Mouse (Mus musculus) right cerebral cortex, postnatal 25 days (tissue): ENCODE data around the gene Grin3b.

Experiments
- DNase-seq: peaks from one replicate; pipeline ENCODE4 v3.0.0; 2022

Gene Grin3b

DNA sequence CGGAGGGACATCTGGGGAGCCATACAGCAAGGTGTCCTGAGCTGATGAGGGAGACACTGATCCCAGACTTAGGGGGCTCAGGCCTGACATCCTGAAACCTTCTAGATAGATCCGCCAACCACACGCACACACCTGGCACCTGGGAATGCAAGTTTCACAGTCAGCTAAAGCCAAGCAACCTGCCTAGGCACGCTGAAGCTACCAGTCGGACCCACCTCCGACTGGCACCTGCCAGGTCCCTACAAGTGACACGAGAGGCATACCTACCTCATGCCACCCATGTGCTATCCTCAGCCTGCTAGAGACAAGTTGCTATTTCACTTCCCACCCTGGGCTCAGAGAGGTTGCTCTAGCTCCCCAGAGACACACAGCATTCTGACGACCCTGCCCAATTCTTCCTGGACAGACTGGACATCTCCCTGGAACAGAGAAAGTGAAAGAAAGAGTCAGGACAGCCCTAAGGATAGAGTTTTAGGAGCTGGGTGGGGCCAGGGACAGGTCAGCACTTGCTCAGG, 18.8 kb downstream of the Grin3b start:
- DNase-seq = no peak

DNA sequence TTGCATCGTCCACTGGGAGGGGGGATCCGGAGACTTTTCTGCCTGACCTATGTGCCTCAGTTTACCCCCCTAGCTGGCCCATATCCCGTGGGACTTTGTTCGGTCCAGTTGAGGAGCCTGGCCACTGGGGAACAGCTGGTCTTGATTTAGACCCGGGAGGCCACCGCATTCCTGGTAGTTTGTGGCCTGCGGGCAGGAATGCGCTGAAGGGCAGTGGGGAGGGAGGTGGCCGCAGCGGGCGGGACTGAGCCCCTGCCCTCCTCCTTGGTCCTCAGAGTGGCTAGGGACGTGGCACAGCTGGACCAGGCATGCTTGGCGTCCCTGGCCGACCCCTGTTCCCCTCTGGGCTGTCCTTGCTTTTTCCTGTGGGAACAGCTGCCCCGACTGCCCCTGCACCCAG, 19.4 kb downstream of the Grin3b start:
- DNase-seq = no peak

DNA sequence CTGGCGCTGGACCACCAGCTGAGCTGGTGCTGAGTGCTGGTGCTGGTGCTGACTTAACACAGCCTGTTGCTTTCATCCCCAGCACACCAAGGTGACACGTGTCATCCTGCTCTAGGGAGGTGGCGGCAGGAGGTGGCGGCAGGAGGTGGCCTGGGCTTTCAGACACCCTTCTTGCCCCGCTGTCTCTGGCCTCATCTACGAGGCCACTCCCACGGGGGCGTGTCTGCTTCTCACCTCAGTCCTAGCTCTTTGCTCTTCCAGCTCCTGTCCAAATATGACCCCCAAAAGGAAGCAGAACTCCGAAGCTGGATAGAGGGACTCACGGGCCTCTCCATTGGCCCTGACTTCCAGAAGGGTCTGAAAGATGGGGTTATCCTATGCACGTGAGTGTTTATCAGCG, 20.6 kb downstream of the Grin3b start:
- no peak for DNase-seq

DNA sequence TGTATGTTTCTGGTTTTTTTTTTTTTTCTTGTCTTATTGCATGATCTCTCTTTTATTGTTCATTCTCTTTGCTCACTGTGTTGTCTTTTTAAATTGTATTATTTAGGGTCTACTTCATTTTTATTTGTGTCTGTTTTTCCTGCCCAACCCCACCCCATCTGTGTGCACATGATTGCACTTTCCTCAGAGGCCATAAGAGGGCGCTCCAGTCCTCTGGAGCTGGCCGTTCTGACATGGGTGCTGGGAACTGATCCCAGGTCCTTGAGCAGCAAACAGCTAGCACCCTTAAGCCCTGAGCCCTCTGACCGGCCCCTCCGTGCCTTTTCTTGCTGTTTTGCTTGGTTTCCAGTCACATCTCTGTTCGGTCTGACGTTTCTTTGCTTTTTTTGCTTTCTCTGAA, 21.0 kb downstream of the Grin3b start:
- no peak for DNase-seq

DNA sequence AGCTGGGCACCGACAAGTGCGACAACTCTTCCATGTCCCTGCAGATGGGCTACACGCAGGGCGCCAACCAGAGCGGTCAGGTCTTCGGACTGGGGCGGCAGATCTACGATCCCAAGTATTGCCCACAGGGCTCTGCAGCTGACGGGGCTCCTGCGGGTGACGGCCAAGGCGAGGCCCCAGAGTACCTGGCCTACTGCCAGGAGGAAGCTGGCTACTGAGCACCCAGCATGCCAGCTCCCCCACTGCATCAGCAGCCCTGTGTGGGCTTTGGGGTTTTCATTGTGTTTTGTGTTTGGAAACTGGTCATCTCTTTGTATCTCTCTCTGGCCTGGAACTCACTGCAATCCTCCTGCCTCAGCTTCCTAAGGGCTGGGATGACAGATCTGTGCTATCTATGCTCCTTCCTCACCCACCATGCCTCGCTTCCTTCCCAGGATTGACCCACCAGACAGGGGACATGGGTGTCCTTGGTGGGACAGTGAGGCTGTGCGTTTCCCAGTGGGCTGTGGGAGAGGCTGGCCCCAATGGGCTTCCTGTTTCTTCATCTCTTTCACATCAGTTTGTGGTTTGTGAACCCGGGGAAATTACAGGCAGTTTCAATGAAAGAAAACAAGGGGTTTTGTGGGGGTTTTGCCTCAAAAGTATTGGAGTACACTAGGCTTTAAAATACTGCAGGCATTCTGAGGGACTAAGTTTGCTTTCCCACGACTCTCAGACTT, 24.0 kb downstream of the Grin3b start:
- no peak for DNase-seq

DNA sequence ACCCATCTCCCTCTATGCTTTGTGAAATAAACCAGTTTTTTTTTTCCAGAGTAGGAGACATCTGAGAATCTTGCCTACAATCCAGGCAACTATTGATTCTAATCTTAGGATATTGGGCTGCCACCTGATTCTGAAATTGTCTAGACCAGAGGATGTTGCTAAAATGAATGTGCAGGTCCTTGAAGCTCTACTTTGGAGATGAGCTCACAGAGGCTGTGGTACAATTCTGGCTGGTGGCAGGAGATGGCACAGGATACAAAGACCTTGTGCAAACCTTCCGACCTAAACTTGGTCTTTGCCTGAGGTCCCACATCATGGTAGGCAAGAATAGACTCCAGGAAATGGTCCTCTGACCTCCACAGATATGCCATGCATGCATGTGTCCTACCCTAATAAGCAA, 25.1 kb downstream of the Grin3b start:
- no peak for DNase-seq

DNA sequence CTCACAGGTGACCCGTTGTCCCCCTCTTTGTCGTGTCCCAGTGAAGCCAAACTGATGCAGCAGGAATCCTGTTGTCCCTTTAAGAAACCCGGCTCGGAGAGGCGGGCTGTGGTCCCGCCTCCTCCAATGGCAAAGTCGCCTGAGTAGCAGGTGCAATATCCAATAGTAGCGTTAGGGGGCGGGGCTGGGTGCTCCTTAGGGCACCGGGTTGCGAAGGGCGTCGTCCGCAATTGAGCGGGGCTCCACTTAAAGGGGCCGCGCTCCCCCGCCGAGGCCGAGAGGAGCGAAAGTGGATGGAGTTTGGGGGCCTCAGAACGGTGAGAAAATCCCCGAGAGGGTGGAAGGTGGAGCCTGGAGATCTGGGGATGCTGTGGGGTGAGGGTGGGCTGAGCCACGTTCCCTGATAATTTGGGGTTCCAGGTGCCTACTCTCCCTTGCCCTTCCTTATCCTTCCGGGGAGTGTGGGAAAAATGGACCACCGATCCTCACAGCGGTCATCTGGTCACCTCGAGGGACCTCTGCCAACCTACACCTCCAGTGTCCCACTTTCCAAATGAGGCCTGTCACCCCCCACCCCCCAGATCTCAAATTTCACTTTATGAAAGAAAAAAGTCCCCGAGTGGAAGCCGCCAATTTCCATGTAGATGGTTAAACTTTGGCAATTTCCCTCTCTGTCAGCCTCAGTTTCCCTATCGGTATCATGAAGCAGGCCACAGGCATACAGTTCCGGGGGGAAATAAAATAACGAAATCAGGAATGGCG, 25.9 kb downstream of the Grin3b start, which contains the start of gene Abca7:
Gene Abca7 (plus strand): TSS at position 223 of the 762 bp plus-strand sequence.
- peak; percentile 93 for DNase-seq

DNA sequence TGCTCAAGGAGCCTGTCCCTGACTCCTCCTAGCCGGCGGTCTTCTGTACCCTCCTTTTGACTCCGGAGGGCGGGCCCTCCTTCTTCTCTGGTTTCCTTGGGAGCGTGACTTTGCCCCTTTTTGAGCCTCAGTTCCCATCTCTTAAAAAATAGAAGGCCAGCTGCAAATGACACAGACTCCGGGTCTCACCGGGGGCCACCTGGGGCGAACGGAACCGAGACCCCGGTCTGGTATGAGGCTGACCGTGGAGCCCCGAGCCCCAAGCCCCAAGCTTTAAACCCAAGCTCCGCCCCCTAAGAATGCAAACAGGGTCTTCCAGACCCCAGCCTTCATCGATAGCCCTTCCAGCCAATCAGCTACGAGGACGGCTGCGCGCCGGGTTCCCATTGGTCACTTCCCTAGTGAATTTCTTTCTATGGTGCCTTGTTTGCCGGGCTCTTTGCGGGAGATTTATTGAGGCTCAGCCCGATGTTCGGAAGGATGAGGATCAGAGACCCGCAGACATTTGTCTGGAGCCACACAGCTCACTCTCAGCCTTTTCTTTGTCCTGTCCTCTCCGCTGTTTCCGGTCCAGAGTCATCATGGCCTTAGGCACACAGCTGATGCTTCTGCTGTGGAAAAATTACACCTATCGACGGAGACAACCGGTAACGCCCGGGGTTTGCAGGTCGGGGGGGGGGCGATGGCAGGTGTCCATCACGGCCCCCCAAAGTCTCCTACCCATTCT, 26.7 kb downstream of the Grin3b start:
- DNase-seq = peak; percentile 73

DNA sequence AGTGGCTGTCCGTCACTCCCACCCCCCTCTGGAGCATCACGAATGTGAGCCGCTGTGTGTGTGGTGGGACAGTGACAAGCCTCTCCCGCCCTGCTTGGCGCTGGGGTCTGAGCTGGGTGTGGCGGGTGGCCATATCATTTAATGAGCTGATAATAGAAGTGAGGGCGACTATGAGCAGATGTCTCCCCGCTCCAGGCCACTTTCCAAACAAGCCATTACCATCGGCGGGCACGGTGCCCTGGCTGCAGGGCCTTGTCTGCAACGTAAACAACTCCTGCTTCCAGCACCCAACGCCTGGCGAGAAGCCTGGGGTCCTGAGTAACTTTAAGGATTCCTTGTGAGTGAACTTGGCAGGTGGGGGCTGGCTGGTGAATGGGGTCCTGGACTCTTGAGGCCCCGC, 27.3 kb downstream of the Grin3b start:
- no peak for DNase-seq

DNA sequence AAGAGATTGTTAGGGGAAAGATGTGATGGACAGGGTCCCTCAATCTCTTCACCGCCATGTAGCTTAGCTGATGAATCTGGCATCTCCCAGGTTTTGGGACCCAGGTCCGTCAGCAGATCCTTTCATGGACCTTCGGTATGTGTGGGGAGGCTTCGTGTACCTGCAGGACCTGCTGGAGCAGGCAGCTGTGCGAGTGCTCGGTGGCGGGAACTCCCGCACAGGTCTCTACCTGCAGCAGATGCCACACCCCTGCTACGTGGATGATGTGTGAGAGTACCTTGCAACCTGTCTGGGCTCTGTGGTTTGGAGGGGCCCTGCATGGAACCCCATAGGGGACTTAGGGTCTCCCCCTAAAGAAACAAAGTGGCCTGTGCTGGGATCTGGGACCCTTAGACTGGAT, 31.4 kb downstream of the Grin3b start:
- DNase-seq = no peak

DNA sequence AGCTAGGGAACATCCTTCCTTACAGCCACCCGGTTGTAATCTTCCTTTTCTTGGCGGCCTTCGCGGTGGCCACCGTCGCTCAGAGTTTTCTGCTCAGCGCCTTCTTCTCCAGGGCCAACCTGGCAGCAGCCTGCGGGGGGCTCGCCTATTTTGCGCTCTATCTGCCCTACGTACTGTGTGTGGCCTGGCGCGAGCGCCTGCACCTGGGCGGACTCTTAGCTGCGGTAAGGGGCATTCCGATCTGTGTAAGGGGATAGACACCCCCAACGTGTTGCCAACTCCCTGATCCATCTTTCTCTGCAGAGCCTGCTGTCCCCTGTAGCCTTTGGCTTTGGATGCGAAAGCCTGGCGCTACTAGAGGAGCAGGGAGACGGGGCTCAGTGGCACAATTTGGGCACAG, 32.3 kb downstream of the Grin3b start:
- DNase-seq = no peak

DNA sequence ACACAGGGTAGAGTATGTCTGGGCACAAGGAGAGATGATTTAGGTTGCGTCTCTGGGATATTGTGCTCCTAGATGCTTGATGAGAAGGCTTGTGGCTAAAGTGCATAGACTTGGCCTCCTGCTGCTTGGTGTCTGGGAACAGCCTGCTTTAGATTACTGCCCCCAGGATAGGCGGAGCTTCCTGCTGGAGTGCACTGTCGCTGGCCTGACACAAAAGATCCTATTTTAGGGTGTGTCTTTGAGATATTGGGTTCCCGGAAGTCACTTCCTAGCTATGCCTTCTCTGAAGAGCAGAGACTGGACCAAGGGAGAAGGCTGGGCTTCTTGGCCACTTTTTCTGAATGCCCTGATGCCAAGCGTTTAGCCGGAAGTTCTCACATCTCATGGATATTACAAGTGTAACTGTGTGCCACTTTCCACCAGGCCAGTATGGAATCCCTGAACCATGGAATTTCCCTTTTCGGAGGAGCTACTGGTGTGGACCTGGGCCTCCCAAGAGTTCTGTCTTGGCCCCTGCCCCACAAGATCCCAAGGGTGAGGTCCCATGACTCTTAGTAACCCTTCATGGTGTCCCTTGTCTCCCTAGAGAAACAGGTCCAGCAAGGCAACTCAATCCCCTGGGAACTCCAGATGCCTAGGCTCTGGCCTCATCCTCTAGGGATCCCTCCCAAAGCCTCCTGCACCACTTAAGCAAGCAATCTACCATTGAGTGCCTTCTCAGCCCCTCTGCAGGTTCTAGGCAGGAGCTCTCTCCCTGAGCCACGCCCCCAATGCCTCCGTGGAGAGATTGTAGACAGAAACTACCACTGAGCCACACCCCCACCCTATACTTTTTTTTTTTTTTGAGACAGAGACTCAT, 33.1 kb downstream of the Grin3b start:
- no peak for DNase-seq

DNA sequence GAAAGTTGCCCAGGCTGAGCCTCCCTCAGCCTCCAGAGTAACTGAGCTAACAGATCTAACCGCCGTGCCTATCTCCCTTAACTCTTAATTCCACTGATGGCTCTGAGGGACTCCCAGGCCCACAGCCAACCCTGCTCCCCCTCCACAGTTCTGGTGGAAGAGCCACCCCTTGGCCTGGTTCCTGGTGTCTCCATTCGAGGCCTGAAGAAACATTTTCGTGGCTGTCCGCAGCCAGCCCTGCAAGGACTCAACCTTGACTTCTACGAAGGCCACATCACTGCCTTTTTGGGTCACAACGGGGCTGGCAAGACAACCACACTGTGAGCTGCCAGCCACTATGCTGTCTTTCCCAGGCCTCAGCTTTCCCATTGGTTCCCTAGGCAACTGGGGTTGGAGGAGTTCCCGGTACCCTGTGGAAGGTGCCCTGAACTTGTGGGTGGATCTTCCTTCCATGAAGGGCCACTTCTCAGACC, 33.8 kb downstream of the Grin3b start:
- no peak for DNase-seq

DNA sequence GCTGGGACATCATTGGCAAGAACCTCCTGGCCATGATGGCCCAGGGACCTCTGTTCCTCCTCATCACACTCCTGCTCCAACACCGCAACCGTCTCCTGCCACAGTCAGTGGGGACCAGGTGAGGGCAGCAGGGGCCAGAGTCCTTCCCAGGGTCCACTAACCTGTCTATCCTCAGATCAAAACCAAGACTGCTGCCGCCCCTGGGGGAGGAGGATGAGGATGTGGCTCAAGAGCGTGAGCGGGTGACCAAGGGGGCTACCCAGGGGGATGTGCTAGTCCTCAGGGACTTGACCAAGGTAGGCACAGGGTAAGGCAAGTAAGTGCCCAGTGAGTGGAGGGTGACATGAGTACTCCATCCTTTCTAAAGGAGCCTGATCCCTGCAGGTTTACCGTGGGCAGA, 41.2 kb downstream of the Grin3b start:
- DNase-seq = no peak

DNA sequence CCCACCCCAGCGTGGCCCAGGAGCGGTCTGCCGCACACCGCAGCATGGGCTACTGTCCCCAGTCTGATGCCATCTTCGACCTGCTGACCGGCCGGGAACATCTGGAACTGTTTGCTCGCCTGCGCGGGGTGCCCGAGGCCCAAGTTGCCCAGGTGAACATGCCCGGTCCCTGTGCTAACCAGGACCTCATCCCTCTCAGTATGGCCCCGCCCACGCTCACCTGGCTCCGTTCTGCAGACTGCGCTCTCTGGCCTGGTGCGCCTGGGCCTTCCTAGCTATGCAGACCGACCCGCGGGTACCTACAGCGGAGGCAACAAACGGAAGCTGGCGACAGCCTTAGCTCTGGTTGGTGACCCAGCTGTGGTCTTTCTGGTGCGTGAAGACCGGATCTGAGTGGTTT, 43.1 kb downstream of the Grin3b start:
- no peak for DNase-seq

DNA sequence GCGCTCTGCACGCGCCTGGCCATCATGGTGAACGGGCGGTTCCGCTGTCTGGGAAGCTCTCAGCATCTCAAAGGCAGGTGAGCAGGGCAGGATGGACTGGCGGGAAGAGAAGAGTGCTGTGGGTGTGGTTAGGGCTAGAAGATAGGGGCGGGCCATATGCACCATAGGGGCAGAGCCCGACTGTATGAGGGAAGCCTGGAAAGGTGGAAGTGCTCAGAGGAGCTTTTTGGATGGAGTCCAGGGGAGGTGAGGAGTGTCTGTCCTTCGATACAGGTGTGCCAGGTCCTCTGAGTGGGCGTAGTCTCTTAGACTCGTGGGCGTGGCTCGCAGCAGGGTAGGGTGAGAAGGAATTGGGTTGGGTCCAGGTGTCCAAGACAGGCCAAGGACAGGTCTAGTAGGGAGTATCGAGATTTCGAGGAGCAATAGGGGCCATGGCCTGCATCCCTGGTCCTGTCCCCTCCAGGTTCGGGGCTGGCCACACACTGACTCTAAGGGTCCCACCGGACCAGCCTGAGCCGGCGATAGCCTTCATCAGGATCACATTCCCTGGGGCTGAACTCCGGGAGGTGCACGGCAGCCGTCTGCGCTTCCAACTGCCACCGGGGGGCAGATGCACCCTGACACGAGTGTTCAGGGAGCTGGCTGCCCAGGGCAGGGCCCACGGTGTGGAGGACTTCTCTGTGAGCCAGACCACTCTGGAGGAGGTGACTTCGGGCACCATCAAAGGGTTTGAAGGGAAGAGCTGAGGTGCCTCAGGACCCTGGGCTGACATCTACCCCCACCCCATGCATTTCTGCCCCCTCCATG, 44.2 kb downstream of the Grin3b start:
- DNase-seq = no peak

DNA sequence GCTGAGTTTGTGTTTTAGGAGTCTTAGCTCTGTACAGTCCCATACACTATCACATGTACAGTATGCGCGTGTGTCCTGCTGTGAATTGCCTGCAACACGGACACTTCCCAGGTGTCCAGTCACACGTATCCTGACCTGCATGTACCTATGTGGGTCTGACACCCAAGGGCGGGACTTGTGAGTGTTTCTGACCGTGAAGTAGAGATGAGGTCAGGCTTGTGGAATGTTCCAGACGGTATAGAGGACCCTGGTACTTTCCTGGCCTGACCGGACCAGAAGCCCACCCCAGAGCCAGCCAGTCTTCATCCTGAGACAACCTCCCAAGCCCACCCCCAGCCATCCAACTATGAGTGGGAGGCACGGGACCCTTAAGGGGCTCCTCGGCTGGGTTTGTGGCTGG, 45.1 kb downstream of the Grin3b start:
- no peak for DNase-seq

DNA sequence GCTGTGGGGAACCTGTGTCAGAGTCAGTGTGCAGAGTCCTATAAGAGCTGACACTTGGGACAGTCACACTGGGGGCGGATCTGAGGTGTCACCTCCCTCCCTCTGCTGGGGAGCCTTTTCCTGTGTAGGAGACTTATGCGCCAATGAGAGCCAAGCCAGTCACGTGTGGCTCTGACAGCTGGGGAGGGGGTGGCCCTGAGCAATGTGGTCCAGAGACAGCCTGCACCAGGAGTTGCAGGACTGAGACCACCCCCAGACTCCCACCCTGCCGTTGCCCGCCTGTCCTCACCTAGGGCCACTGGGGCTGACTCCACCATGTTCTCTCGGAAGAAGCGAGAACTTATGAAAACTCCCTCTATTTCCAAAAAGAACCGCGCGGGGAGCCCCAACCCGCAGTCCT, 46.0 kb downstream of the Grin3b start, which contains the start of gene Arhgap45:
Gene Arhgap45 (plus strand): TSS at position 143 of the 400 bp plus-strand sequence.
- DNase-seq = no peak

DNA sequence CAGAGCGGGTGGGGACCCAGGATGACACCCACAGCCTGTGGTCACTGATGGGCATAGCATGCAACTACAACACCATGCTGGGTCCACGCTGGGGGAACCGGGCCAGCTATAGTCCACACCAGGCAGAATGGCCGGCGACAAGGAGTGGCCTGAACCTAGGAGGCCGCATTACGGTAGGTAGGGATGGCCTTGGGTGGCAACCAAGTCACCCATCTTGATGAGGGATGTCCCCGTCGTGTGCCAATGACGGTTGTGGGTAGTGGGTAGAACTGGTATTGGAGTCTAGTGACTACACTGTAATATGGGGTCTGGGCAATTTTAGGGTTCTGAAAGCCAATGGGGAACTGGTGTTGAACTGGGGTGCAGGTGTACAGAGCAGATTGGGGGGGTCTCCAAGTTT, 46.4 kb downstream of the Grin3b start:
- no peak for DNase-seq

DNA sequence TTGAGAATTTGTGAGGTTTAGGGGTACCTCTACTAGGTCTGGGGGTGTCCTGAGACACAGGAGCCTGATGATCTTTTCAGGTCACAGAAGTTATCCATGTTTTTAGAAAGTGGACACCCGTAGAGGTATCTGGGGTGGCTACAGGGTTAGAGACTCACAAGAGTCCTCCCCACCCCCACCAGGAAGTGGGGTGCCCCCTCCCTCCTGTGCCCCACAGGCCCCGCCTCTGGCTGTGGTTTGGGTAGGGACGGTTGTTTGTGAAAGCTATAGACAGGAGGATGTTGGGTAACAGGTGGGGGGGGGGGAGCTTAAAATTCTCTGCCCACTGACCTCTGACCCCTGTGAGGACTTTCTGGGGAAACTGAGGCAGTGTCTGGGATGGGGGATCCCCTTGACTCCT, 46.8 kb downstream of the Grin3b start:
- no peak for DNase-seq

DNA sequence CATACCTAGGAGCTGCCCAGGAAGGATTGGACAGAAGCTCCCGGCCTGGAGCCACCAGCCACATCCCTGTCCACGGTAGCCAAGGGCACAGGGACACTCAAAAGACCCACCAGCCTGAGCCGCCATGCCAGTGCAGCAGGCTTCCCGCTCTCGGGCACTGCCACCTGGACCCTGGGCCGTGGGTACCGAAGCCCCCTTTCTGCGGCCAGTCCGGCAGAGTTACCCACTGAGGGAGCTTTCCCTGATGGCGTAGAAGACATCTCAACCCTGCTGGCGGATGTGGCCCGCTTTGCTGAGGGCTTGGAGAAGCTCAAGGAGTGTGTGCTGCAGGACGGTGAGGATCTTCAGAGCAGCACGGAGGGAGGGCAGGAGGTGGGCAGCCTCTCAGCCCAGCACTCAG, 47.3 kb downstream of the Grin3b start:
- DNase-seq = no peak
